Mouse (Mus musculus): ENCODE measurements at regions not wholly inside any gene's neighbourhood (a gene's known extent, or its start where the extent isn't known, plus 50 kb on each side); places are given as distances from the start of the nearest gene placed in this dataset.

DNA sequence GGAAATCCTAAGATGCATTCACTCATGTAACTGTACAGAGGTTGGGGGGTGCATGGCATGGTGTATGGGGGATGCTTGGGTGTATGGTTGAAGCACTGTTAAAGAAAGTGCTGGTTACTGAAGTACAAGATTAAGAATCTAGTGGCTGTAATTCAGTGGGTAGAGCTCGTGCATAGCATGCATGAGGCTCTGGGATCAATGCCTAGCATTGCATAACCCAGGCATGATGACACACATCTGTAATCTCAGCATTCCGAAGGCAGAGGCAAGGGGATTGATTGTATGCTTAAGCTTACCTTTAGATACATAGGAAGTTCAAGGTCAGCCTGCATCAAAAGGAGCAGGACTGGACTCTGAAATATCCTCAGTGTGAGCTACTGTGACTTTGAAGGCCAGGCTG, 67.7 kb upstream of the Zfp280d start:
- no peak for TF ChIP-seq CTCF (IDR thresholded peaks at IDR 0.05; ENCODE audit: low read depth)
- TF ChIP-seq EP300 (IDR thresholded peaks at IDR 0.05; ENCODE audit: low read depth) = no peak

All from liver, postnatal 0 days (tissue).